ENCODE assay signal across 15 mouse cellular contexts in the genomic region with DNA sequence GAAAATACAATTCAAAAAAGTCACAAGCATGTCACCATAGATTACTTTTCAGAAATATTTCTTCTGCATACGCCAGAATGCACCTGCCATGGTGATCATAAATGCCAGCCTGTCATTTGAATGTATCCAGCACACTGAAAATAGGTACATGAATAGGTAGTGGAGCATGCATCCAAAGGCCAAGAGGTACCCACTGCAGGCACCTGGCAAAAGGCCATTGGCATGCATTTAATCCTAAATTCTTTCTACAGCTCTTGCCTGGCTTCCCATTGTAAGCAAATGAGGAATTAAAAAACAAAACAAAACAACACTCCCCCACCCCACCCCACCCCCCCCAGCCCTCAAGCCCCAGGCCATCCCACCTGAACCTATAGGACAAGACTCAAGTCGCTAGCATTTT.
"Had no signal": no experiment of that assay in that cellular context is flagged by ENCODE, and none has a peak within 500 bp of the region (broad histone marks: within the 10 kb centered on the region; RNA-seq: fewer than 3 reads in every experiment).

No protein-coding gene starts in this region.

- H3K36me3 ChIP-seq: neural tube, embryonic 15.5 days; stomach, embryonic 15.5 days had no signal

- H3K4me3 ChIP-seq: neural tube, embryonic 15.5 days; stomach, embryonic 15.5 days had no signal

- H3K9me3 ChIP-seq: neural tube, embryonic 15.5 days; stomach, embryonic 15.5 days had no signal

- H3K4me2 ChIP-seq: neural tube, embryonic 15.5 days; stomach, embryonic 15.5 days had no signal

- DNase-seq: retina, postnatal 1 day; right cerebral cortex, adult 18-20 months; right cerebral cortex, postnatal 14 days; right cerebral cortex, postnatal 25 days; right cerebral cortex, postnatal 4 days; spleen, adult 18-20 months; thymus, adult 18-20 months; thymus, adult 2 months; thymus, postnatal 14 days; thymus, postnatal 25 days; thymus, postnatal 36 days; thymus, postnatal 4 days had no signal

- H3K27me3 ChIP-seq: neural tube, embryonic 15.5 days; stomach, embryonic 15.5 days had no signal

- H3K9ac ChIP-seq: neural tube, embryonic 15.5 days; stomach, embryonic 15.5 days had no signal

- H3K27ac ChIP-seq: neural tube, embryonic 15.5 days; stomach, embryonic 15.5 days; stomach, postnatal 0 days had no signal

- H3K4me1 ChIP-seq: stomach, embryonic 15.5 days had no signal
